Mouse (Mus musculus): ENCODE results near the gene Trp53bp2.

GRCm38 (mm10) chr1:182399908-182400307 lies 9.1 kb upstream of the Trp53bp2 start:
- TF ChIP-seq CTCF (IDR thresholded peaks at IDR 0.05; ENCODE audit: borderline replicate concordance, extremely low read depth, insufficient read depth, insufficient read length), result no peak
- TF ChIP-seq POLR2A (IDR thresholded peaks at IDR 0.05; ENCODE audit: borderline replicate concordance, extremely low read depth, insufficient read depth, insufficient read length, poor library complexity, severe bottlenecking), result no peak

All from brain, embryonic 14.5 days (tissue).